Mouse (Mus musculus): ENCODE data around the gene B4galnt2. TPM values are rescaled to one million over a fixed set of nuclear protein-coding genes. Genes with fewer than 3 reads are reported as not detected.
A peak's percentile ranks its signal among the peaks of the same experiment; 100 is the strongest.
"Not testable (repeated sequence)": the region's sequence is repeated elsewhere in the genome, so short reads cannot be mapped to it uniquely, and the experiment has no call there.

Gene B4galnt2
- total RNA-seq, 1 experiment, result 1.5 TPM

DNA sequence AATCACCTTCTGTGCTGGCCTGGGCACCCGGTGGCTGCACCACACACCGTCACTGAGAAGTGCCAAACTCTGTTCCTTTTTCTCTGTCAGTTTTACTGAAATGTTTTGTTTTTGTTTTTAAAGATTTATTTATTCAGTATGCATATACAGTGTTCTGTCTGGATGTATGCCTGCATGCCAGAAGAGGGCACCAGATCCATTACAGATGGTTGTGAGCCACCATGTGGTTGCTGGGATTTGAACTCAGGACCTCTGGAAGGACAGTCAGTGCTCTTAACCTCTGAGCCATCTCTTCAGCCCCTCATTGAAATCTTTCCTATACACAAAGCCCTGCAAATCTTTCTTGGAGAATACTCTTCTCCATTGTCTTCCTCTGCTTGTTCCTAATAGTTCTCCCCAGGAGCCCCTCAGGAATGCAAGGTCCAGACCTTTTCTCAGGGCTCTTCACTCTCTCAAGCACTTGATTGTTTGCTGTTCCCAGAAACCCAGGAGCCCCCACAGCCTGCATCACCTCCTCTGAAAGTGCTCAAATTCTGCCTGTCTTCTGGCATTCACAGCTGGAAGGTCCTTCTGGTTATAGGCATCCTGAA, 24.1 kb downstream of the B4galnt2 start:
- Histone ChIP-seq H3K9me3 (ENCODE audit: control insufficient read depth, insufficient read depth, low read depth, low read length) (no peaks in the 10 kb centered on the region), H3K9ac (ENCODE audit: insufficient read depth, low read depth, low read length, poor library complexity, severe bottlenecking) (no peak overlapping the region), H3K36me3 (ENCODE audit: control insufficient read depth, insufficient read depth, low read length, poor library complexity, severe bottlenecking) (no peaks in the 10 kb centered on the region), H3K4me3 (ENCODE audit: insufficient read depth in 1 of 2, low read depth in 1 of 2, low read length in 2 of 2, poor library complexity in 1 of 2, severe bottlenecking in 1 of 2) (no peak overlapping the region), H3K27ac (ENCODE audit: insufficient read depth, low read depth, low read length, poor library complexity, severe bottlenecking) (no peak overlapping the region), H3K4me1 (ENCODE audit: control insufficient read depth in 2 of 2, insufficient read depth in 2 of 2, low read length in 2 of 2, poor library complexity in 1 of 2) (no peaks in the 10 kb centered on the region)
- in situ Hi-C loops (cut with MboI; ENCODE audit: low sequenced_read_pairs in 2 of 2, unreplicated experiment in 2 of 2), result no loop called here
- no peak for TF ChIP-seq ZC3H11A (IDR thresholded peaks at IDR 0.05; ENCODE audit: borderline replicate concordance, low read depth, low read length)
- TF ChIP-seq ZNF384 (IDR thresholded peaks at IDR 0.05; ENCODE audit: low read depth, low read length), result no peak
- TF ChIP-seq MAFK (IDR thresholded peaks at IDR 0.05; ENCODE audit: insufficient read depth, low read depth, low read length), result no peak
- no peak for TF ChIP-seq CHD2 (IDR thresholded peaks at IDR 0.05; ENCODE audit: low read depth, low read length)
- TF ChIP-seq HCFC1 (IDR thresholded peaks at IDR 0.05; ENCODE audit: borderline replicate concordance, insufficient read depth, low read length), result no peak
- DNase-seq (ENCODE audit: low read depth, low spot score), result no peak

DNA sequence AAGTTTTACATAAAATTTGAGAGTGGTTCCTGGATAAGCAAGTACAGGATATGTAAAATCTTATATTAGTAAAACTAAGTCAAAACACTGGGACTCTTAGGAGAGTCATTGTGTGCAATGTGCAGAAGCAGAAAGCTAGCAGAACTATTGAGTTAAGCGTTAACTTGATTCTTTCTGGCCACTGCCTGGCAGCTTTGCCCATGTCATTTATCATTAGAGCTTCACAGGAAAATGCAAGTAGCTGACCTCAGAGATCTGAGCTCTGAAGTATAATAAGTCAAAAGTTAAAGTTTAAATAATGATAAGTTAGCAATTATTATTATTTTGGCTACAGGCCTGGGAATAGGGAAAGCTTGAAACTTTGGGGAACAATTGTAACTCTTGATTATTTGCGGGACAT, 34.8 kb downstream of the B4galnt2 start:
- DNase-seq (ENCODE audit: low read depth, low spot score); H3K27ac ChIP-seq (ENCODE audit: insufficient read depth, low read depth, low read length, poor library complexity, severe bottlenecking); in situ Hi-C loops (cut with MboI; ENCODE audit: low sequenced_read_pairs in 2 of 2, unreplicated experiment in 2 of 2); H3K36me3 ChIP-seq (ENCODE audit: control insufficient read depth, insufficient read depth, low read length, poor library complexity, severe bottlenecking); H3K4me1 ChIP-seq (ENCODE audit: control insufficient read depth in 2 of 2, insufficient read depth in 2 of 2, low read length in 2 of 2, poor library complexity in 1 of 2); H3K9me3 ChIP-seq (ENCODE audit: control insufficient read depth, insufficient read depth, low read depth, low read length); H3K9ac ChIP-seq (ENCODE audit: insufficient read depth, low read depth, low read length, poor library complexity, severe bottlenecking); H3K4me3 ChIP-seq (ENCODE audit: insufficient read depth in 1 of 2, low read depth in 1 of 2, low read length in 2 of 2, poor library complexity in 1 of 2, severe bottlenecking in 1 of 2): not testable (repeated sequence)

DNA sequence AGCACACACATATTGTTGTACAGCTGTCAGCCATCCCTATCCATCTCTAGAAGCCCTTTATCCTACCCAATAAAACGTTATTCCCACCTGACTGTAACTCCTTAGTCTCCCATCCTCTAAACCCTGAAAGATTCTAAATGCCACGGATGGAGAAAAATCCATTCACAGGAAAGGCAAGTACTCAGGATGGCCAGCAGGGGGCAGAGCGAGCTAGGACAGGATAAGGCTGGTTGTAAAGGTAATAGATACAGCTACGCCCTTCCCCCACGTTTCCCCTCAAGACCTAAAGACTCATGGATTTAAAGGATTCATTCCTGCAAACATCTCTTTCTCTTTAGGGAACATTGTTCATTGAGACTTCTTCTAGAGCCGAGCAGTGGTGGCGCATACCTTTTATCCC, 38.4 kb downstream of the B4galnt2 start:
- peaks cover 0 to 2% of the 10 kb centered on the region in 2 experiments; a peak in 1 of 4 replicates for H3K4me1 ChIP-seq (ENCODE audit: control insufficient read depth in 2 of 2, insufficient read depth in 2 of 2, low read length in 2 of 2, poor library complexity in 1 of 2)
- in situ Hi-C loops (cut with MboI; ENCODE audit: low sequenced_read_pairs in 2 of 2, unreplicated experiment in 2 of 2), result no loop called here
- H3K9me3 ChIP-seq (ENCODE audit: control insufficient read depth, insufficient read depth, low read depth, low read length), result no peaks in the 10 kb centered on the region
- H3K9ac ChIP-seq (ENCODE audit: insufficient read depth, low read depth, low read length, poor library complexity, severe bottlenecking), result peak overlapping the region; percentile 42; the same call in 1 of the 2 replicates
- peak overlapping the region; percentile 32 to 35; a peak in 3 of 4 replicates for H3K4me3 ChIP-seq (ENCODE audit: insufficient read depth in 1 of 2, low read depth in 1 of 2, low read length in 2 of 2, poor library complexity in 1 of 2, severe bottlenecking in 1 of 2)
- TF ChIP-seq ZC3H11A (IDR thresholded peaks at IDR 0.05; ENCODE audit: borderline replicate concordance, low read depth, low read length) (peak; percentile 73; the same call in 1 of the 2 replicates), MAFK (IDR thresholded peaks at IDR 0.05; ENCODE audit: insufficient read depth, low read depth, low read length) (no peak)
- no peak overlapping the region for H3K27ac ChIP-seq (ENCODE audit: insufficient read depth, low read depth, low read length, poor library complexity, severe bottlenecking)
- H3K36me3 ChIP-seq (ENCODE audit: control insufficient read depth, insufficient read depth, low read length, poor library complexity, severe bottlenecking), result no peaks in the 10 kb centered on the region
- DNase-seq (ENCODE audit: low read depth, low spot score), result peak; percentile 88

DNA sequence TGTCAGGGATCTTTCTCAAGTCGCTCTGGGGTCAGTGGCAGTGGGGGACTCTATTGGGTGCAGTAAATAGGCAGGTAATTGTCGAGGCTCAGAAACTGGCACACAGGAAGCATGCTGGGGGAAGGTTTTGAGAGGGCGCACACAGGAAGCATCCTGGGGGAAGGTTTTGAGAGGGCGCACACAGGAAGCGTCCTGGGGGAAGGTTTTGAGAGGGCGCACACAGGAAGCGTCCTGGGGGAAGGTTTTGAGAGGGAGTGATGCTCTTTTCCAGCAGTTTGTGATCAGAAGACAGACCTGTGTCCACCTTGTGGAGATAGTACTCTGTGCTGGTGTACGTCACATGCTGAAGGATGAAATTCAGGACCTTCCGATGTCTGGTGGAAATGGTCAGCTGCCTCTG, 38.9 kb downstream of the B4galnt2 start:
- H3K9me3 ChIP-seq (ENCODE audit: control insufficient read depth, insufficient read depth, low read depth, low read length), result no peaks in the 10 kb centered on the region
- peak overlapping the region; percentile 32 to 35 for H3K4me3 ChIP-seq (ENCODE audit: insufficient read depth in 1 of 2, low read depth in 1 of 2, low read length in 2 of 2, poor library complexity in 1 of 2, severe bottlenecking in 1 of 2)
- H3K36me3 ChIP-seq (ENCODE audit: control insufficient read depth, insufficient read depth, low read length, poor library complexity, severe bottlenecking), result no peaks in the 10 kb centered on the region
- peaks cover 0 to 2% of the 10 kb centered on the region in 2 experiments; a peak in 1 of 4 replicates for H3K4me1 ChIP-seq (ENCODE audit: control insufficient read depth in 2 of 2, insufficient read depth in 2 of 2, low read length in 2 of 2, poor library complexity in 1 of 2)
- no peak overlapping the region for H3K27ac ChIP-seq (ENCODE audit: insufficient read depth, low read depth, low read length, poor library complexity, severe bottlenecking)
- H3K9ac ChIP-seq (ENCODE audit: insufficient read depth, low read depth, low read length, poor library complexity, severe bottlenecking), result peak overlapping the region; percentile 42
- TF ChIP-seq CHD2 (IDR thresholded peaks at IDR 0.05; ENCODE audit: low read depth, low read length) (peak; percentile 74; the same call in 1 of the 2 replicates), ZC3H11A (IDR thresholded peaks at IDR 0.05; ENCODE audit: borderline replicate concordance, low read depth, low read length) (no peak), HCFC1 (IDR thresholded peaks at IDR 0.05; ENCODE audit: borderline replicate concordance, insufficient read depth, low read length) (peak; percentile 88)
- in situ Hi-C loops (cut with MboI; ENCODE audit: low sequenced_read_pairs in 2 of 2, unreplicated experiment in 2 of 2), result no loop called here
- DNase-seq (ENCODE audit: low read depth, low spot score), result peak; percentile 56

DNA sequence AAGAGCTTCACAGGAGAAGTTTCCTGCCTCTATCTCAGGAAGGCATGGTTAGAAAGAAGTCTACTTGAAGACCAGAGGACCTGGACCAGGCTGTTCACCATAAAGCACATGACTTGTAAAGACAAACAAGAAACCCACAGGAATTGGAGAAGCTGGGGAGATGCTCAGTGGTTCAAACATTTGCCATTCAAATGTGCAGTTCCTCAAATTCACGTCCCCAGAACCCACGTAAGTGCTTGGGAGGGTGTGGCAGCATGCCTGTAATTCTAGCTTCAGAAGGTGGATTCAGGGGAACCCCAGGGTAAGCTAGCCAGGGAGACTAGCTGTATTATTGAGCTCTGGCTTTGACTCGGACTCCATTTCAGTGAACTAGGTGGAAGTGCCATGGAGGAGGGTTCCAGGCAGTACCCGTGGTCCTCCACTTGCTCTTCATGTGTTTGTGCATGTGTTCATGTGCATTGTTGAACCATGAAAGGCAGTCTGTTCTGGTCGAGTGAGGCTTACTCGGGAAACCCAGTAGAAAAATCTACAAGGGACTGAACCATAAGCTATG, 44.7 kb downstream of the B4galnt2 start:
- DNase-seq (ENCODE audit: low read depth, low spot score), result no peak
- Histone ChIP-seq H3K4me3 (ENCODE audit: insufficient read depth in 1 of 2, low read depth in 1 of 2, low read length in 2 of 2, poor library complexity in 1 of 2, severe bottlenecking in 1 of 2) (no peak overlapping the region), H3K9me3 (ENCODE audit: control insufficient read depth, insufficient read depth, low read depth, low read length) (no peaks in the 10 kb centered on the region), H3K36me3 (ENCODE audit: control insufficient read depth, insufficient read depth, low read length, poor library complexity, severe bottlenecking) (peaks cover 5% of the 10 kb centered on the region; the same call in 1 of the 2 replicates), H3K9ac (ENCODE audit: insufficient read depth, low read depth, low read length, poor library complexity, severe bottlenecking) (no peak overlapping the region), H3K27ac (ENCODE audit: insufficient read depth, low read depth, low read length, poor library complexity, severe bottlenecking) (no peak overlapping the region), H3K4me1 (ENCODE audit: control insufficient read depth in 2 of 2, insufficient read depth in 2 of 2, low read length in 2 of 2, poor library complexity in 1 of 2) (peaks cover 2 to 8% of the 10 kb centered on the region in 2 experiments; a peak in 3 of 4 replicates)
- TF ChIP-seq CHD2 (IDR thresholded peaks at IDR 0.05; ENCODE audit: low read depth, low read length), result no peak
- TF ChIP-seq HCFC1 (IDR thresholded peaks at IDR 0.05; ENCODE audit: borderline replicate concordance, insufficient read depth, low read length), result no peak
- TF ChIP-seq ZC3H11A (IDR thresholded peaks at IDR 0.05; ENCODE audit: borderline replicate concordance, low read depth, low read length), result no peak
- in situ Hi-C loops (cut with MboI; ENCODE audit: low sequenced_read_pairs in 2 of 2, unreplicated experiment in 2 of 2), result no loop called here

All from ES-E14 (cell line).